Mouse (Mus musculus) MEL (cell line): Measurements from ENCODE around the gene Endov. TPM values are rescaled to one million over a fixed set of nuclear protein-coding genes. Genes with fewer than 3 reads are reported as not detected.

ENCODE experiments used
- DNase-seq: peaks from one replicate; pipeline ENCODE4 v3.0.0; 2011; ENCODE audit warnings: low read depth, low spot score
- H3K27ac ChIP-seq: 2 replicates; pipeline ENCODE4 v1.5.1; 2012; ENCODE audit warnings: low read depth, mild to moderate bottlenecking, control low read depth, low read length, moderate library complexity; ENCODE audit not compliant: control insufficient read depth
- H3K27me3 ChIP-seq, 2 experiments: fragments of 150-350 bp in 1 of 2; sonication (generic) in 1 of 2; 2 replicates each; pipeline ENCODE4 v1.6.1; 2012; ENCODE audit warnings: low read length in 2 of 2, mild to moderate bottlenecking in 2 of 2, improper control_type of control experiment in 1 of 2, moderate library complexity in 1 of 2; ENCODE audit not compliant: insufficient read depth in 2 of 2, control insufficient read depth in 1 of 2
- H3K36me3 ChIP-seq, 2 experiments: 2 replicates each; pipeline ENCODE4 v1.6.1; 2012 to 2014; ENCODE audit warnings: low read length in 2 of 2, improper control_type of control experiment in 1 of 2, inconsistent platforms in 1 of 2, mild to moderate bottlenecking in 1 of 2; ENCODE audit not compliant: insufficient read depth in 2 of 2, control insufficient read depth in 1 of 2
- H3K4me1 ChIP-seq, 2 experiments: fragments of 150-350 bp in 1 of 2; sonication (generic) in 1 of 2; 2 replicates each; pipeline ENCODE4 v1.6.1; 2012; ENCODE audit warnings: low read length in 2 of 2, improper control_type of control experiment in 1 of 2, mild to moderate bottlenecking in 1 of 2; ENCODE audit not compliant: insufficient read depth in 2 of 2, control insufficient read depth in 1 of 2
- H3K4me3 ChIP-seq, 2 experiments: fragments of 150-350 bp in 1 of 2; sonication (generic) in 1 of 2; 2 replicates each; pipeline ENCODE4 v1.5.1; 2012; ENCODE audit warnings: low read depth in 2 of 2, low read length in 2 of 2, mild to moderate bottlenecking in 2 of 2, moderate library complexity in 2 of 2, control low read depth in 1 of 2, improper control_type of control experiment in 1 of 2; ENCODE audit not compliant: control insufficient read depth in 1 of 2, insufficient read depth in 1 of 2
- H3K79me2 ChIP-seq: 2 replicates; pipeline ENCODE4 v1.6.1; 2012; ENCODE audit warnings: mild to moderate bottlenecking, low read length, moderate library complexity; ENCODE audit not compliant: control insufficient read depth, poor library complexity, insufficient read depth
- H3K9ac ChIP-seq: 2 replicates; pipeline ENCODE4 v1.6.1; 2012; ENCODE audit warnings: low read depth, mild to moderate bottlenecking, control low read depth, low read length, moderate library complexity; ENCODE audit not compliant: control insufficient read depth, poor library complexity, severe bottlenecking
- H3K9me3 ChIP-seq: fragments of 150-350 bp; sonication (generic); replicated peaks from 2 replicates; pipeline ENCODE4 v1.6.1; 2012; ENCODE audit warnings: mild to moderate bottlenecking, low read length, improper control_type of control experiment, moderate library complexity; ENCODE audit not compliant: insufficient read depth
- BHLHE40 ChIP-seq: IDR thresholded peaks from 2 replicates; pipeline ENCODE4 v1.6.1; 2012; ENCODE audit warnings: low read depth, mild to moderate bottlenecking, inconsistent platforms, low read length, improper control_type of control experiment, borderline replicate concordance
- E2F4 ChIP-seq: IDR thresholded peaks from 2 replicates; pipeline ENCODE4 v1.6.1; 2011; ENCODE audit warnings: low read depth, low read length, improper control_type of control experiment, borderline replicate concordance
- ELF1 ChIP-seq: IDR thresholded peaks from 2 replicates; pipeline ENCODE4 v1.6.1; 2014; ENCODE audit warnings: low read depth, mild to moderate bottlenecking, inconsistent platforms, low read length, improper control_type of control experiment, moderate library complexity
- GABPA ChIP-seq: IDR thresholded peaks from 2 replicates; pipeline ENCODE4 v1.6.1; 2012; ENCODE audit warnings: low read depth, mild to moderate bottlenecking, inconsistent platforms, low read length, improper control_type of control experiment, moderate library complexity
- GATA1 ChIP-seq: IDR thresholded peaks from 2 replicates; pipeline ENCODE4 v1.6.1; 2011; ENCODE audit warnings: low read depth, low read length, improper control_type of control experiment
- JUND ChIP-seq: IDR thresholded peaks from 2 replicates; pipeline ENCODE4 v1.6.1; 2011; ENCODE audit warnings: low read depth, mild to moderate bottlenecking, improper control_type of control experiment, low read length
- KAT2A ChIP-seq: conservative IDR thresholded peaks from 2 replicates; pipeline ENCODE4 v1.6.1; 2012; ENCODE audit warnings: low read depth, low read length, improper control_type of control experiment, inconsistent platforms
- MEF2A ChIP-seq: IDR thresholded peaks from 2 replicates; pipeline ENCODE4 v1.6.1; 2014; ENCODE audit warnings: low read depth, mild to moderate bottlenecking, inconsistent platforms, low read length, improper control_type of control experiment; ENCODE audit not compliant: poor library complexity, insufficient replicate concordance, severe bottlenecking; ENCODE audit errors: extremely low read depth
- MYB ChIP-seq: IDR thresholded peaks from 2 replicates; pipeline ENCODE4 v1.6.1; 2011; ENCODE audit warnings: mild to moderate bottlenecking, low read depth, low read length, improper control_type of control experiment
- NELFE ChIP-seq: IDR thresholded peaks from 2 replicates; pipeline ENCODE4 v1.6.1; 2011; ENCODE audit warnings: low read depth, low read length, improper control_type of control experiment
- POLR2AphosphoS2 ChIP-seq: IDR thresholded peaks from 2 replicates; pipeline ENCODE4 v1.6.1; 2011; ENCODE audit warnings: low read length, improper control_type of control experiment
- POLR2AphosphoS5 ChIP-seq: IDR thresholded peaks from 2 replicates; pipeline ENCODE4 v1.6.1; 2012; ENCODE audit warnings: low read depth, borderline replicate concordance, mild to moderate bottlenecking, inconsistent platforms, low read length, moderate library complexity, mixed read lengths
- RAD21 ChIP-seq: IDR thresholded peaks from 2 replicates; pipeline ENCODE4 v1.6.1; 2011; ENCODE audit warnings: mild to moderate bottlenecking, low read depth, low read length, improper control_type of control experiment
- SIN3A ChIP-seq: IDR thresholded peaks from 2 replicates; pipeline ENCODE4 v1.6.1; 2012; ENCODE audit warnings: low read length, improper control_type of control experiment, inconsistent platforms
- SMC3 ChIP-seq: IDR thresholded peaks from 2 replicates; pipeline ENCODE4 v1.6.1; 2011; ENCODE audit warnings: low read depth, low read length, improper control_type of control experiment
- ZNF384 ChIP-seq: IDR thresholded peaks from 2 replicates; pipeline ENCODE4 v1.6.1; 2012; ENCODE audit warnings: low read depth, mild to moderate bottlenecking, inconsistent platforms, low read length, improper control_type of control experiment
- polyA plus RNA-seq, 2 experiments: library from polyadenylated mRNA; stranded (reverse) in 1 of 2; unstranded in 1 of 2; fragments of >175 nt in 1 of 2; fragments of >200 nt in 1 of 2; gene quantifications; 2 replicates each; pipeline versions ENCODE4 v1.2.1 to v1.2.4; 2012; ENCODE audit warnings: low replicate concordance in 2 of 2, low read depth in 1 of 2; ENCODE audit not compliant: insufficient read length in 2 of 2, insufficient read depth in 1 of 2, missing spikeins in 1 of 2
- total RNA-seq: library from RNA; depleted of rRNA; stranded (reverse); fragments of 300-350 nt; gene quantifications from 2 replicates; pipeline ENCODE4 v1.2.3, GENCODE M21; 2012

The Endov gene
- total and polyA plus RNA-seq, 3 experiments = 16.8 to 19.5 TPM; not detected in 1

GRCm38 (mm10) chr11:119522779-119523178, 31.6 kb downstream of the Endov start:
- Histone ChIP-seq H3K9ac (no peak overlapping the region), H3K4me1 (peaks cover 0 to 8% of the 10 kb centered on the region in 2 experiments; a peak in 2 of 4 replicates), H3K79me2 (no peaks in the 10 kb centered on the region), H3K27me3 (peaks cover 14 to 15% of the 10 kb centered on the region in 2 experiments), H3K4me3 (no peak overlapping the region), H3K36me3 (peaks cover 0 to 4% of the 10 kb centered on the region in 2 experiments; a peak in 1 of 4 replicates), H3K27ac (no peak overlapping the region), H3K9me3 (no peaks in the 10 kb centered on the region)
- TF ChIP-seq RAD21 = no peak
- TF ChIP-seq, all 39 proteins: peak for 0
- DNase-seq = no peak

DNA sequence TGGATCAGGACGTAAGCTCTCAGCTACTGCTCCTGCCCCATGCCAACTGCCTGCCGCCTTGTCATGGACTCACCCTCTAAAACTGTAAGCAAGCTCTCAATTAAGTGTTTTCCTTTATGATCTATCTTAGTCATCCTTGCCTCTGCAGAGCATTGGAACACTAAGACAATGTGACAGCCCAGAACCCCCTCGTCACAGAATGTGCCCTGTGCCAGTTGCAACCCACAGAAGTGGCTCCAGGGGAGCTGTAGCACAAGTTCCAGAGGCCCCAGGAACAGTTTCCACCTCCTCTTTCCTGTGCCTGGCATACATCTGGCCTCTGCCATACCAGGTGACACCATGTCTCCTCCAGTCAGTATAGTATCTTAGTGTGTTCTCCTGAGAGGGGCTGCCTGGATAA, 32.2 kb downstream of the Endov start:
- Histone ChIP-seq H3K4me1 (peaks cover 0 to 8% of the 10 kb centered on the region in 2 experiments; a peak in 2 of 4 replicates), H3K9me3 (no peaks in the 10 kb centered on the region), H3K9ac (no peak overlapping the region), H3K4me3 (no peak overlapping the region), H3K27ac (no peak overlapping the region)
- no peak for TF ChIP-seq GABPA
- TF ChIP-seq POLR2AphosphoS5 = no peak
- TF ChIP-seq ELF1 = no peak
- no peak for TF ChIP-seq JUND
- no peak for TF ChIP-seq KAT2A
- no peak for TF ChIP-seq ZNF384
- TF ChIP-seq NELFE = no peak
- no peak for TF ChIP-seq GATA1
- no peak for TF ChIP-seq MYB
- no peak for TF ChIP-seq MEF2A
- TF ChIP-seq BHLHE40 = no peak
- TF ChIP-seq E2F4 = no peak
- no peak for TF ChIP-seq POLR2AphosphoS2
- TF ChIP-seq SIN3A = no peak
- TF ChIP-seq SMC3 = no peak
- TF ChIP-seq, all 39 proteins: peak for 0
- H3K79me2 ChIP-seq = no peaks in the 10 kb centered on the region
- H3K27me3 ChIP-seq = peaks cover 9 to 14% of the 10 kb centered on the region in 2 experiments
- peaks cover 0 to 4% of the 10 kb centered on the region in 2 experiments; a peak in 1 of 4 replicates for H3K36me3 ChIP-seq
- no peak for DNase-seq
